Mouse (Mus musculus) forebrain, embryonic 11.5 days (tissue): ENCODE data around the gene D630003M21Rik. TPM values are rescaled to one million over a fixed set of nuclear protein-coding genes. Genes with fewer than 3 reads are reported as not detected.

Experiments used
- ATAC-seq: fragments of 200-750 bp; cut with Nextera tagmentation; replicated peaks from 2 replicates; pipeline ENCODE4 v1.8.0; 2017; ENCODE audit warnings: moderate TSS enrichment; ENCODE audit not compliant: low FRiP score
- DNase-seq: peaks from one replicate; pipeline ENCODE4 v3.0.0-alpha.2; 2017; ENCODE audit warnings: low spot score
- H3K27ac ChIP-seq: fragments of 300-500 bp; sonication (generic); 2 replicates; pipeline ENCODE4 v1.5.1; 2014; ENCODE audit warnings: low read depth, low read length
- H3K27me3 ChIP-seq: fragments of 300-500 bp; sonication (generic); 2 replicates; pipeline ENCODE4 v1.6.1; 2014; ENCODE audit warnings: mild to moderate bottlenecking, low read length, mixed read lengths; ENCODE audit not compliant: control insufficient read depth, insufficient read depth
- H3K36me3 ChIP-seq: fragments of 300-500 bp; sonication (generic); 2 replicates; pipeline ENCODE4 v1.6.1; 2014; ENCODE audit warnings: mild to moderate bottlenecking, low read length, moderate library complexity, mixed read lengths; ENCODE audit not compliant: control insufficient read depth, insufficient read depth
- H3K4me1 ChIP-seq: fragments of 300-500 bp; sonication (generic); replicated peaks from 2 replicates; pipeline ENCODE4 v1.6.1; 2014; ENCODE audit warnings: low read length, mixed read lengths; ENCODE audit not compliant: control insufficient read depth, insufficient read depth
- H3K4me2 ChIP-seq: fragments of 300-500 bp; sonication (generic); 2 replicates; pipeline ENCODE4 v1.6.1; 2014; ENCODE audit warnings: low read depth, mild to moderate bottlenecking, low read length, moderate library complexity, mixed read lengths; ENCODE audit not compliant: severe bottlenecking
- H3K4me3 ChIP-seq: fragments of 300-500 bp; sonication (generic); 2 replicates; pipeline ENCODE4 v1.5.1; 2014; ENCODE audit warnings: low read depth, low read length
- H3K9ac ChIP-seq: fragments of 300-500 bp; sonication (generic); 2 replicates; pipeline ENCODE4 v1.6.1; 2014; ENCODE audit warnings: low read length
- H3K9me3 ChIP-seq: fragments of 300-500 bp; sonication (generic); 2 replicates; pipeline ENCODE4 v1.6.1; 2016; ENCODE audit warnings: low read length, mixed read lengths; ENCODE audit not compliant: control insufficient read depth
- WGBS: fragments of 180-500 bp; shearing (Covaris S2); extraction: QIAGEN DNeasy Blood & Tissue Kit; methylation state at CpG from one replicate; pipeline ENCODE4 v1.1.7; 2014; 5-methylcytosine and 5-hydroxymethylcytosine counted together
- polyA plus RNA-seq: library from polyadenylated mRNA; unstranded; fragments of >200 nt; fragmentation: Nextera tagmentation; extraction: Ambion mirVana; gene quantifications from 2 replicates; pipeline ENCODE4 v1.2.1, GENCODE M21; 2014

The D630003M21Rik gene
- polyA plus RNA-seq, 1 experiment from 2014 or later = 2.7 TPM

GRCm38 (mm10) chr2:158165776-158166175 is 63.2 kb downstream of the D630003M21Rik start:
- H3K27ac ChIP-seq = no peak overlapping the region
- H3K36me3 ChIP-seq = no peaks in the 10 kb centered on the region
- WGBS = 82% methylated on average over 4 of the region's 4 CpGs
- H3K9me3 ChIP-seq = no peaks in the 10 kb centered on the region
- no peak overlapping the region for H3K4me3 ChIP-seq
- DNase-seq = no peak
- no peaks in the 10 kb centered on the region for H3K4me1 ChIP-seq
- ATAC-seq = no peak
- H3K9ac ChIP-seq = no peak overlapping the region
- no peak overlapping the region for H3K4me2 ChIP-seq
- no peaks in the 10 kb centered on the region for H3K27me3 ChIP-seq

- DNase-seq (no peak), ATAC-seq (no peak)
- Histone ChIP-seq H3K27ac (no peak overlapping the region), H3K9me3 (no peaks in the 10 kb centered on the region), H3K36me3 (no peaks in the 10 kb centered on the region), H3K4me2 (no peak overlapping the region), H3K4me1 (no peaks in the 10 kb centered on the region), H3K27me3 (no peaks in the 10 kb centered on the region), H3K4me3 (no peak overlapping the region), H3K9ac (no peak overlapping the region)
- 84% methylated on average over 6 of the region's 6 CpGs for WGBS
These were observed 66.0 kb downstream of the D630003M21Rik start for GRCm38 (mm10) chr2:158163034-158163433.

- H3K9me3 ChIP-seq = no peaks in the 10 kb centered on the region
- no peak overlapping the region for H3K4me3 ChIP-seq
- DNase-seq (no peak), ATAC-seq (no peak)
- H3K9ac ChIP-seq = no peak overlapping the region
- no peaks in the 10 kb centered on the region for H3K36me3 ChIP-seq
- H3K27ac ChIP-seq = no peak overlapping the region
- H3K4me2 ChIP-seq = no peak overlapping the region
- no peaks in the 10 kb centered on the region for H3K27me3 ChIP-seq
- 94% methylated on average over 6 of the region's 6 CpGs for WGBS
- H3K4me1 ChIP-seq = no peaks in the 10 kb centered on the region
These were observed 67.3 kb downstream of the D630003M21Rik start for GRCm38 (mm10) chr2:158161761-158162160.

- Histone ChIP-seq H3K4me3 (no peak overlapping the region), H3K4me2 (no peak overlapping the region), H3K27ac (no peak overlapping the region), H3K9me3 (no peaks in the 10 kb centered on the region), H3K4me1 (no peaks in the 10 kb centered on the region), H3K9ac (no peak overlapping the region), H3K27me3 (no peaks in the 10 kb centered on the region), H3K36me3 (no peaks in the 10 kb centered on the region)
- 73% methylated on average over 7 of the region's 7 CpGs for WGBS
- ATAC-seq = no peak
- no peak for DNase-seq
These were observed 69.4 kb downstream of the D630003M21Rik start for GRCm38 (mm10) chr2:158159376-158160235.

GRCm38 (mm10) chr2:158157654-158158053 is 71.4 kb downstream of the D630003M21Rik start:
- WGBS = 62% methylated on average over 8 of the region's 8 CpGs

GRCm38 (mm10) chr2:158156487-158156886 is 72.5 kb downstream of the D630003M21Rik start:
- DNase-seq (no peak), ATAC-seq (no peak)
- H3K27me3 ChIP-seq = no peaks in the 10 kb centered on the region
- peaks cover 8% of the 10 kb centered on the region; the same call in 1 of the 2 replicates for H3K4me1 ChIP-seq
- H3K9ac ChIP-seq = no peak overlapping the region
- H3K4me3 ChIP-seq = no peak overlapping the region
- no peak overlapping the region for H3K27ac ChIP-seq
- no peaks in the 10 kb centered on the region for H3K36me3 ChIP-seq
- 88% methylated on average over 9 of the region's 9 CpGs for WGBS
- no peak overlapping the region for H3K4me2 ChIP-seq
- no peaks in the 10 kb centered on the region for H3K9me3 ChIP-seq

More at GRCm38 (mm10) chr2:158157654-158158053, 71.4 kb downstream of the D630003M21Rik start:
- Histone ChIP-seq H3K36me3 (no peaks in the 10 kb centered on the region), H3K9ac (no peak overlapping the region), H3K4me2 (no peak overlapping the region), H3K27ac (no peak overlapping the region), H3K4me3 (no peak overlapping the region), H3K9me3 (no peaks in the 10 kb centered on the region), H3K27me3 (no peaks in the 10 kb centered on the region), H3K4me1 (peaks cover 8% of the 10 kb centered on the region; the same call in 1 of the 2 replicates)
- DNase-seq = no peak
- ATAC-seq = no peak

- Histone ChIP-seq H3K27me3 (no peaks in the 10 kb centered on the region), H3K9me3 (no peaks in the 10 kb centered on the region), H3K36me3 (no peaks in the 10 kb centered on the region), H3K4me2 (no peak overlapping the region), H3K4me3 (no peak overlapping the region), H3K4me1 (peaks cover 8% of the 10 kb centered on the region; the same call in 1 of the 2 replicates), H3K27ac (no peak overlapping the region), H3K9ac (no peak overlapping the region)
- no peak for ATAC-seq
- 81% methylated on average over 2 of the region's 2 CpGs for WGBS
- DNase-seq = no peak
These were observed 73.4 kb downstream of the D630003M21Rik start for GRCm38 (mm10) chr2:158155615-158156014.

GRCm38 (mm10) chr2:158155101-158155500 is 73.9 kb downstream of the D630003M21Rik start:
- Histone ChIP-seq H3K4me2 (no peak overlapping the region), H3K27me3 (no peaks in the 10 kb centered on the region), H3K36me3 (no peaks in the 10 kb centered on the region), H3K27ac (no peak overlapping the region), H3K9me3 (no peaks in the 10 kb centered on the region), H3K4me3 (no peak overlapping the region), H3K4me1 (peaks cover 8% of the 10 kb centered on the region; the same call in 1 of the 2 replicates), H3K9ac (no peak overlapping the region)
- 83% methylated on average over 7 of the region's 7 CpGs for WGBS
- no peak for ATAC-seq
- no peak for DNase-seq

- no peak for DNase-seq
These were observed 74.4 kb downstream of the D630003M21Rik start for GRCm38 (mm10) chr2:158154641-158155040.

More at GRCm38 (mm10) chr2:158154641-158155040, 74.4 kb downstream of the D630003M21Rik start:
- no peak for ATAC-seq
- no peak overlapping the region for H3K9ac ChIP-seq
- no peaks in the 10 kb centered on the region for H3K9me3 ChIP-seq
- H3K4me3 ChIP-seq = no peak overlapping the region
- 62% methylated on average over 8 of the region's 8 CpGs for WGBS
- H3K4me2 ChIP-seq = no peak overlapping the region
- H3K27me3 ChIP-seq = no peaks in the 10 kb centered on the region
- no peak overlapping the region for H3K27ac ChIP-seq
- no peaks in the 10 kb centered on the region for H3K36me3 ChIP-seq
- peaks cover 8% of the 10 kb centered on the region; the same call in 1 of the 2 replicates for H3K4me1 ChIP-seq
